Mouse (Mus musculus): ENCODE data around the gene Leng8.

Leng8 gene

GRCm38 (mm10) chr7:4136771-4137531 is at the start of gene Leng8:
Gene Leng8, plus strand, starts transcription at chr7:4137039.
- DNase-seq (ENCODE audit: low spot score) = peak; percentile 99

- DNase-seq (ENCODE audit: low spot score) = no peak
Measured at GRCm38 (mm10) chr7:4087238-4087895, 49.5 kb upstream of the Leng8 start.

GRCm38 (mm10) chr7:4087896-4088480 is 48.9 kb upstream of the Leng8 start:
- no peak for DNase-seq (ENCODE audit: low spot score)

GRCm38 (mm10) chr7:4088679-4089078 is 48.2 kb upstream of the Leng8 start:
- DNase-seq (ENCODE audit: low spot score) = no peak

GRCm38 (mm10) chr7:4091170-4091569 is 45.7 kb upstream of the Leng8 start:
- no peak for DNase-seq (ENCODE audit: low spot score)

- DNase-seq (ENCODE audit: low spot score) = no peak
Measured at GRCm38 (mm10) chr7:4098301-4098700, 38.5 kb upstream of the Leng8 start.

- DNase-seq (ENCODE audit: low spot score) = no peak
Measured at GRCm38 (mm10) chr7:4098832-4099231, 38.0 kb upstream of the Leng8 start.

GRCm38 (mm10) chr7:4101144-4101543 is 35.7 kb upstream of the Leng8 start:
- no peak for DNase-seq (ENCODE audit: low spot score)

- no peak for DNase-seq (ENCODE audit: low spot score)
Measured at GRCm38 (mm10) chr7:4103411-4103810, 33.4 kb upstream of the Leng8 start.

GRCm38 (mm10) chr7:4111766-4112165 is 25.1 kb upstream of the Leng8 start:
- DNase-seq (ENCODE audit: low spot score) = no peak

GRCm38 (mm10) chr7:4117050-4117814 is 19.6 kb upstream of the Leng8 start:
- no peak for DNase-seq (ENCODE audit: low spot score)

- DNase-seq (ENCODE audit: low spot score) = no peak
Measured at GRCm38 (mm10) chr7:4119344-4119902, 17.4 kb upstream of the Leng8 start, which contains the start of gene Ttyh1. Gene Ttyh1, plus strand, starts transcription at chr7:4119408.

GRCm38 (mm10) chr7:4119976-4120921 is 16.6 kb upstream of the Leng8 start:
- no peak for DNase-seq (ENCODE audit: low spot score)

- no peak for DNase-seq (ENCODE audit: low spot score)
Measured at GRCm38 (mm10) chr7:4122076-4122768, 14.6 kb upstream of the Leng8 start.

- no peak for DNase-seq (ENCODE audit: low spot score)
Measured at GRCm38 (mm10) chr7:4122783-4123182, 14.1 kb upstream of the Leng8 start.

GRCm38 (mm10) chr7:4123732-4124131 is 13.1 kb upstream of the Leng8 start:
- no peak for DNase-seq (ENCODE audit: low spot score)

GRCm38 (mm10) chr7:4124315-4124759 is 12.5 kb upstream of the Leng8 start:
- DNase-seq (ENCODE audit: low spot score) = no peak

- no peak for DNase-seq (ENCODE audit: low spot score)
Measured at GRCm38 (mm10) chr7:4124856-4125255, 12.0 kb upstream of the Leng8 start.

- no peak for DNase-seq (ENCODE audit: low spot score)
Measured at GRCm38 (mm10) chr7:4125306-4125705, 11.5 kb upstream of the Leng8 start.

Measured in urinary bladder, postnatal 14 days (tissue).